Mouse (Mus musculus) ES-E14 (cell line): ENCODE measurements around the gene Cux1. TPM values are rescaled to one million over a fixed set of nuclear protein-coding genes. Genes with fewer than 3 reads are reported as not detected.

Source experiments
- DNase-seq: peaks from one replicate; pipeline ENCODE4 v3.0.0-alpha.2; 2013; ENCODE audit warnings: low read depth, low spot score
- H3K27ac ChIP-seq: 2 replicates; pipeline ENCODE4 v1.5.1; 2012; ENCODE audit warnings: low read depth, mild to moderate bottlenecking, low read length, moderate library complexity, mixed read lengths; ENCODE audit not compliant: poor library complexity, insufficient read depth, severe bottlenecking
- H3K36me3 ChIP-seq: 2 replicates; pipeline ENCODE4 v1.6.1; 2012; ENCODE audit warnings: mild to moderate bottlenecking, low read length, moderate library complexity, mixed read lengths; ENCODE audit not compliant: control insufficient read depth, poor library complexity, insufficient read depth, severe bottlenecking
- H3K4me1 ChIP-seq, 2 experiments: fragments of 150-350 bp in 1 of 2; sonication (generic) in 1 of 2; 2 replicates each; pipeline ENCODE4 v1.6.1; 2012; ENCODE audit warnings: low read length in 2 of 2, mild to moderate bottlenecking in 1 of 2, mixed read lengths in 1 of 2; ENCODE audit not compliant: control insufficient read depth in 2 of 2, insufficient read depth in 2 of 2, poor library complexity in 1 of 2
- H3K4me3 ChIP-seq, 2 experiments: fragments of 150-350 bp in 1 of 2; sonication (generic) in 1 of 2; 2 replicates each; pipeline ENCODE4 v1.5.1; 2012; ENCODE audit warnings: low read length in 2 of 2, low read depth in 1 of 2, mild to moderate bottlenecking in 1 of 2, mixed read lengths in 1 of 2; ENCODE audit not compliant: insufficient read depth in 1 of 2, poor library complexity in 1 of 2, severe bottlenecking in 1 of 2
- H3K9ac ChIP-seq: 2 replicates; pipeline ENCODE4 v1.6.1; 2012; ENCODE audit warnings: low read depth, mild to moderate bottlenecking, low read length, mixed read lengths; ENCODE audit not compliant: poor library complexity, insufficient read depth, severe bottlenecking
- H3K9me3 ChIP-seq: fragments of 150-350 bp; sonication (generic); 2 replicates; pipeline ENCODE4 v1.6.1; 2012; ENCODE audit warnings: low read depth, mild to moderate bottlenecking, low read length; ENCODE audit not compliant: control insufficient read depth, insufficient read depth
- CHD2 ChIP-seq: IDR thresholded peaks from 2 replicates; pipeline ENCODE4 v1.6.1; 2014; ENCODE audit warnings: mild to moderate bottlenecking, low read depth, low read length, inconsistent platforms
- HCFC1 ChIP-seq: IDR thresholded peaks from 2 replicates; pipeline ENCODE4 v1.6.1; 2012; ENCODE audit warnings: low read length, inconsistent platforms, borderline replicate concordance; ENCODE audit not compliant: insufficient read depth
- MAFK ChIP-seq: IDR thresholded peaks from 2 replicates; pipeline ENCODE4 v1.6.1; 2014; ENCODE audit warnings: mild to moderate bottlenecking, low read depth, low read length, inconsistent platforms; ENCODE audit not compliant: insufficient read depth
- ZC3H11A ChIP-seq: IDR thresholded peaks from 2 replicates; pipeline ENCODE4 v1.6.1; 2012; ENCODE audit warnings: low read depth, mild to moderate bottlenecking, inconsistent platforms, low read length, borderline replicate concordance
- ZNF384 ChIP-seq: IDR thresholded peaks from 2 replicates; pipeline ENCODE4 v1.6.1; 2012; ENCODE audit warnings: low read depth, low read length, inconsistent platforms
- in situ Hi-C, 2 experiments: fragments of 600-800 bp; cut with MboI; formaldehyde crosslinking; loops; one replicate each; pipeline ENCODE4 v1.15.1; 2025; ENCODE audit warnings: low sequenced_read_pairs in 2 of 2, inconsistent platforms in 1 of 2; ENCODE audit not compliant: unreplicated experiment in 2 of 2
- total RNA-seq: library from RNA; depleted of rRNA; stranded (reverse); fragments of 300-350 nt; gene quantifications from 2 replicates; pipeline ENCODE4 v1.2.3, GENCODE M21; 2012

Cux1 gene
- total RNA-seq, 1 experiment: 23.6 TPM

DNA sequence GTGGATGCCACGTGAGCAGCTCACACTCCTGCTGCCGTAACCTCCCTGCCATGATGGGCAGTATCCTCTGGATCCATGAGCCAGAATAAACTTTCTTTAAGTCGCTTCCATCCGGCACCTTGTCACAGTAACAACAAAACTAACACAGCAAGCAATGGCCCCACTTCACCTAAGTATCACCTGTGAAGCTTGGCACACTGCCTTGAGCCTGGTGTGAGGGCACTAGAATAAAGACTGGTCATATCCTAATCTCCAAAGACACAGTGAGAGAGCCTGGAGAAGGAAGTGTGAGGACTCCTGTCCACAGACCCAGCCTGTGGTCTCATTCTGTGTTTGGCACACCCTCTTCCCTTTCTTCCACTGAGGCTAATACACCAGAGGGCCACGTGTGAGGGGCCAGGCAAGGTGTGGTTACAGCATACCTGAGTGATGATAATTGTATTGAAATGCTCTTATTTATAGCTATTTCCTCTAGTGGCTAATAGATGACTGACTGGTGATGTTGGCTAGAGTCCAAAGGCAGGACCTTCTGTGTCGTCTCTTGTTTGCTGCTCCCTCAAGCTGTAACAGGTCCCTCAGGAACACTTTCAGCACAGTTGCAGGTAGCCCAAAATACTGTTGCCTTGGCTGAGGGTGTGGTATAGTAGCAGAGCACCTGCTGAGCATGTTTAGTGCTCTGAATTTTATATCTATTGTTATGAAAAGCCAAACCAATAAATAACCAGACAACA is 278.8 kb downstream of the Cux1 start:
- Histone ChIP-seq H3K9ac (no peak overlapping the region), H3K36me3 (peaks cover 12% of the 10 kb centered on the region), H3K27ac (no peak overlapping the region), H3K4me3 (no peak overlapping the region), H3K9me3 (no peaks in the 10 kb centered on the region), H3K4me1 (peaks cover 1 to 2% of the 10 kb centered on the region in 2 experiments; a peak in 1 of 4 replicates)
- TF ChIP-seq ZC3H11A (no peak), CHD2 (no peak), ZNF384 (no peak), MAFK (no peak), HCFC1 (no peak)
- in situ Hi-C loops: loop anchor here in 1 of 2 experiments (25.0 kb wide), 1 partner anchor 374 kb away; no protein-coding TSS in a partner anchor
- DNase-seq: no peak

DNA sequence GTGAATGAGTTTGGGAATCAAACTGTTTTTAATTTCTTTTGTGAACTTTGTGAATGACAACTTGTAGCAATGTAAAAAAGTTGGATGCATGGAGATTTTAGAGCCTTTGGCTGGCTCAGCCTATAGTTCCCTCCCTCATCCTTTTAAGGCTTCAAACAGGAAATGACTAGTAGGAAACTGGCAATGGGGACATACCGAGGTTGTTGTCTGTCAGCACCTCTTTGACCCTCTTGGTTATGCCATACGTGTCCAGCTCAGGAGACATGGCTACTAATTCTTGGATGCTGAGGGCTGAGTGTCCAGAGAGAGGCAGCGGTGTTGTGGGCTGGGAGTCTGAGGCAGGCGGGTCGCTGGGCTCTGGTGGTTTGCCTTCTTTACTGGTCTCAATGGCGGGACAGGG is 280.7 kb downstream of the Cux1 start:
- Histone ChIP-seq H3K4me1 (peaks cover 1 to 2% of the 10 kb centered on the region in 2 experiments; a peak in 1 of 4 replicates), H3K9me3 (no peaks in the 10 kb centered on the region), H3K27ac (no peak overlapping the region), H3K4me3 (no peak overlapping the region), H3K9ac (no peak overlapping the region), H3K36me3 (peaks cover 16% of the 10 kb centered on the region)
- no peak for DNase-seq
- no peak for TF ChIP-seq CHD2
- TF ChIP-seq ZC3H11A: no peak
- no peak for TF ChIP-seq ZNF384
- TF ChIP-seq HCFC1: no peak
- no peak for TF ChIP-seq MAFK
- in situ Hi-C loops: loop anchor here in 1 of 2 experiments (25.0 kb wide), 1 partner anchor 376 kb away; no protein-coding TSS in a partner anchor

DNA sequence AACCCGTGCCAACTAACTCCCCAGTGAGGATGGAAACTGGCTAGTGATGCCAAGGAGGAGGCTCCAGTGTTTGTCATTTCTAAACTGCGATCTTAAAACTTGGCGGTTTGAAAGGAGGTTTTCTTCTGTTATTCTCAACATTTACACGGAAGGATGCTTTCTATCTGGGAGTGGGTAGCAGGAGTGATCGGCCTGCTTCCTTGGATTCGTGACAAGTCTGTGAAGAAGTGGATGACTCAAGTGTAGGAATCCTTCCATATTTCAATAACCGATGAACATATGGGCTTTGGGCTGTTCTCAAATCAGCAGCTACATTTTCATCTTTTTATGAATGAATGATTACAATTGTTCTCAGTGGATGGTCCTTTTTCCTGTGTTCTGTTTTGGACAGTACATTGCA is 282.2 kb downstream of the Cux1 start:
- H3K36me3 ChIP-seq: peaks cover 16% of the 10 kb centered on the region
- H3K4me1 ChIP-seq: peaks cover 1 to 2% of the 10 kb centered on the region in 2 experiments; a peak in 1 of 4 replicates
- no peak for DNase-seq
- H3K9me3 ChIP-seq: no peaks in the 10 kb centered on the region
- no peak overlapping the region for H3K9ac ChIP-seq
- TF ChIP-seq HCFC1 (no peak), CHD2 (no peak)
- in situ Hi-C loops: loop anchor here in 1 of 2 experiments (25.0 kb wide), 1 partner anchor 377 kb away; no protein-coding TSS in a partner anchor
- H3K4me3 ChIP-seq: no peak overlapping the region
- no peak overlapping the region for H3K27ac ChIP-seq

DNA sequence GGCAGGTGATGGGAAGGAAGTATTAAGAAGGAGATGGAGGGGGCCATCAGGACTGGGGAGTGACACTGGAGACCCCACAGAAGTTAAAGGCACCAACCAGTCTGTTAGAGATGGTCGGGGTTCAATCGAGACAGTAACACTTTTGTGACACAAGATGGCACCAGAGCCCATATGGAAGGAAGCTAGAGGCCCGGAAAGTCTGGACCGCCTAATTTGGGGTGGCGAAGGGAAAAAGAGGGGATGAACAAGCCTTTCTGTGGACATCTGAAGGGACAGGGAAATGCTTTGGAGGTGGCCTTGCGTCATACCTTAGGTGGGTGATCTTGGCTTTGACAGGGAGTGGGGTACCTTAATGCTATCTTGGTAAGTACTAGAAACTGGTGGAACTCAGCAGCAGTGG is 285.9 kb downstream of the Cux1 start:
- Histone ChIP-seq H3K4me3 (no peak overlapping the region), H3K4me1 (no peaks in the 10 kb centered on the region), H3K9ac (no peak overlapping the region), H3K27ac (no peak overlapping the region), H3K36me3 (peaks cover 19% of the 10 kb centered on the region), H3K9me3 (no peaks in the 10 kb centered on the region)
- in situ Hi-C loops: loop anchor here in 1 of 2 experiments (25.0 kb wide), 1 partner anchor 381 kb away; no protein-coding TSS in a partner anchor
- DNase-seq: no peak
- TF ChIP-seq ZC3H11A (peak; percentile 69; the same call in 1 of the 2 replicates), CHD2 (no peak)
